Mouse (Mus musculus): ENCODE results near the gene Rabif. TPM values are rescaled to one million over a fixed set of nuclear protein-coding genes. Genes with fewer than 3 reads are reported as not detected.
"Not testable (repeated sequence)": the region's sequence is repeated elsewhere in the genome, so short reads cannot be mapped to it uniquely, and the experiment has no call there.

The Rabif gene
- total RNA-seq (2021), result 10 to 100 TPM; 25.2 to 26.1 TPM

GRCm38 (mm10) chr1:134494428-134495215 lies at the start of gene Rabif:
Gene Rabif (plus strand): TSS chr1:134494648.
- DNase-seq, result peak; percentile 99

GRCm38 (mm10) chr1:134445418-134445817 lies 49.0 kb upstream of the Rabif start:
- DNase-seq, result no peak

DNA sequence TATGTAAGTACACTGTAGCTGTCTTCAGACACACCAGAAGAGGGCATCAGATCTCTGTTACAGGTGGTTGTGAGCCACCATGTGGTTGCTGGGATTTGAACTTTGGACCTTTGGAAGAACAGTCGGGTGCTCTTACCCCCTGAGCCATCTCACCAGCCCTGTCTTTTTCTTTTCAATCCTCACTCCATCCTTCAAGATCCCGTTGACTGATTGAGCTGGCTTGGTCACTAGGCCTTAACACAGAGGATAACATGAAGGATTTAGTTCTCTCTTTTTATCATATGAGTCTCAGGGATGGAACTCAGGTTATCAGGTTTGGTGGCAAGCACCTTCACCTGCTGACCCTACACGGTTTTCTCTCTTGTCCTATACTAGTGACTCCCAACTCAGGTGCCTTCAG lies 45.9 kb upstream of the Rabif start:
- DNase-seq, result not testable (repeated sequence)

- no peak for DNase-seq
These were observed 44.2 kb upstream of the Rabif start for GRCm38 (mm10) chr1:134450201-134450600.

DNA sequence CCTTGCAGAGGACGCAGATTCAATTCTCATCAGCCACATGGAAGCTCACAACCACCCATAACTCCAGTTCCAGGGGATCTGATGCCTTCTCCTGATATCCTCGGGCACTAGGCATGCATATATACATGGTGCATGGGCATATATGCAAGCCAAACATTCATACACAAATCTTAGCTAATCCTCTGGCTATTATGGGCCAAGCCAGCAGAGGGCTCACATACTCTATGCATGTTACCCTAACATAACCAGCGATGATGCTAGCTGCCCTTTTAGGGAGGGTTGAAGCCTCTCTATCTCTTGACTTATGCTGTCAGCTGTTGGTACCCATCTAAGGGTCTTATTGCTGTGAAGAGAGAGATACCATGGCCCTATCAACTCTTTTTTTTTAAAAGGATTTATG lies 43.5 kb upstream of the Rabif start:
- DNase-seq, result peak in 1 of 2 experiments; percentile 11

- peak; percentile 93 to 95 for DNase-seq
These were observed 39.3 kb upstream of the Rabif start, which contains the start of gene Klhl12 for GRCm38 (mm10) chr1:134454904-134455824. Gene Klhl12 (plus strand): TSS chr1:134455531.

DNA sequence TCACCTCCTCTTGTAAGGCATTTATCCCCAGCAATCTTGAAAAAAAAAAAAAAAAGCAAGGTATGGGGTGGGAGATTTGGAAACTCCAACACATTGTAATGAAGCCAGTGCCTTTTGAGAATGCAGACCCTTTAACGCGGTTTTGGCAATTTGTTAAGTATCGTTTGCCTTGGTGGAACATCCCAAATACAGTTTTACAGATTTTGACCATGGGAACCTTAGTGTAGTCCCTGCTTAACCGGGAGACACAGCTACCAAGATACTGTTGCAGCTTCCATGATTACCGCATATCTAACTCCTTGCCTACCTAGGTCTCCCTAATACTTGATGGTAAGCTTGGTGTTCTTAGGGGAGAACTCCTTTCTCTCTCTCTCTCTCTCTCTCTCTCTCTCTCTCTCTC lies 38.4 kb upstream of the Rabif start:
- no peak for DNase-seq

DNA sequence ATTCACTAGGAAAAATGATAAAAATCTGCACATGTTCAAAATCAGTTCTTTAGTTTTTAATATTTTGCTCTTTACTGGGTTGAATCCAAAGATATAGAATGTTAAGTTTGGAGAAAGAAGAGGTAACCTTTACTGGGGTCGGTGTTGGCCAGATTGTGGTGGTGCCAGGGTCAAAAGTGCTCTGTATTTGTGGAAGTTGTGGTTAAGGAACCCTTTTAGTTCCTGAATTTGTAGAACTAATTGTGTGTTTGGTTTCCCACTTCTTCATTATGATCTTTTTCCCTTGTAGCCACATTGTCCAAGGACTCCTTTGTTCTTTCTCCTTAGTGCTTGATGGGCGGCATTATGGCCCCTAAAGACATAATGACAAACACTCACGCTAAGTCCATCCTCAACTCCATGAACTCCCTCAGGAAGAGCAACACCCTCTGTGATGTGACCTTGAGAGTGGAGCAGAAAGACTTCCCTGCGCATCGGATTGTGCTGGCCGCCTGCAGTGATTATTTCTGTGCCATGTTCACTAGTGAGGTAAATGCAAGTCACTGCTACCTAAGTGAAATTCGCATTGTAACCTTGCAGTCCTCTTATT lies 36.2 kb upstream of the Rabif start:
- DNase-seq, result no peak

DNA sequence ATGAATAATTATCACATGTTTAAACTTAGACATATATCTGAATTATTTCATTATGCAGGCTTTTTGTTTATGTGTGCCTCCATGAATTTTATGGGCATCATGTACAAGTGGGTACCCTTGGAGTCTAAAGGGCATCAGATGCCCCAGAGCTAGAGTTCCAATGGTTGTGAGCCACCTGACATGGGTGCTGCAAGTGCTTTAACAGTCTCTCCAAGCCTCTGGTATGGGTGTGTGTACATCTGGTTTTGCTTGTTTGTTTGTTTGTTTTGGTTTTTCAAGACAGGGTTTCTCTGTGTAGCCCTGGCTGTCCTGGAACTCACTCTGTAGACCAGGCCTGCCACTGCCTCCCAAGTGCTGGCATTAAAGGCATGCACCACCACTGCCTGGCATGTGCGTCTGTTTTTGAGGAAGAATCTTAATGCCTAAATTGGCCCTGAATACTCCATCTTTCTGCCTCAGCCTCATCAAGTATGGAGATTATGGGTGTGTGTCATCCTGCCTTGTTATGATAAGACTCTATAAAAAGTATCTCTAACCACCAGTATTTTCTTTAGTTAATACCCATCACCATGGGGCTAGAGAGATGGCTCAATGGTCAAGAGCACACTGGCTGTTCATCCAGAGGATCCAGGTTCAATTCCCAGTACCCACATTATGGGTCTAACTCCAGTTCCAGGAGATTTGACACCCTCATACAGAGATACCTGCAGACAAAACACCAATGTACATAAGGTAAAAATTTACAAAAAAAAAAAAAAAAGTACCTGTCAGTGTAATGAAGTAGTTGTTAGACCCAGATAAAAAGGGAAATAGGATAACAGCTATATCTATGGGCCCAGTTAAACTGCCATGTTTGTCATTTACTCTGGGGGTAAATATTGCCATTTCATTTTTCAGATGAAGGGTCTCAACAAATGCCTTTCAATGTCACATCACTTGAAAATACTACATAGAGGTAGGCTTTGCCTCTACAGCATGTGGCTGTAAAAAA lies 33.9 kb upstream of the Rabif start:
- no peak for DNase-seq

- DNase-seq, result no peak
These were observed 9.8 kb upstream of the Rabif start for GRCm38 (mm10) chr1:134484623-134485022.

- no peak for DNase-seq
These were observed 3.3 kb upstream of the Rabif start for GRCm38 (mm10) chr1:134490903-134491801.

DNA sequence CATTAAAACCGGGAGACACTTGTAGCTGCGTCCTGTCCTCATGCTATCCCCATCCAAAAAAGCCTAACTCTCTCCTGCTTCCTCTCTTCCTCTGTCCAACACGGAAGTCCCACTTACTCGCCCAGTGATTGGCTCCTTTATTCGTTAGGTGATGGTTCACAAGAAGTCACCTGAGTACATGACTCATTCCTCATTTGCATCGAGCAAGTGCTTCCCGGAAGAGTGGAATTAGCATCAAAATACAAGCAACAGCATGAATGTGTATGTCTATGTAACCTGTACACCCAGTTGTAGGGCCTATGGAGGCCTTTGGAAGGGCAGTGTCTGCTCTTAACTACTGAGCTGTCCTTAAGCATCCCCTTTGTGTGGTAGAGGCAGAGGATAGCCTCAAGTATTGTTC lies 2.2 kb upstream of the Rabif start:
- no peak for DNase-seq

DNA sequence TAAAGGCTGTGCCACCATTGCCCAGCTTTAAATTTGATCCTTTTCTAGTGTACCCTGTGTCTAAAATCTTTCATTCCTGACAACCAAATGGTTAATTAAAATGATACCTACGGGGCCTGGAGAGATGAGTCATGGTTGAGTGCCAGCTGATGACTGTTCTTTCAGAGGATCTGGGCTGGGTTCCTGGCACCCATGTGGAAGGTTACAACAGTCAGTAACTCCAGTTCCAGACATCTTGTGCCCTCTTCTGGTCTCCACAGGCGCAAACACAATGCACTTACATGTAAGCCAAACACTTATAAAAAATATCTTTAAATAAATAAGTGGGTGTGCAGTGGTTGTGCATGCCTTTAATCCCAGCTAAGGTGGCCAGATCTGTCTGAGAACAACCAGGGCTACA lies 952 bp upstream of the Rabif start:
- no peak for DNase-seq

DNA sequence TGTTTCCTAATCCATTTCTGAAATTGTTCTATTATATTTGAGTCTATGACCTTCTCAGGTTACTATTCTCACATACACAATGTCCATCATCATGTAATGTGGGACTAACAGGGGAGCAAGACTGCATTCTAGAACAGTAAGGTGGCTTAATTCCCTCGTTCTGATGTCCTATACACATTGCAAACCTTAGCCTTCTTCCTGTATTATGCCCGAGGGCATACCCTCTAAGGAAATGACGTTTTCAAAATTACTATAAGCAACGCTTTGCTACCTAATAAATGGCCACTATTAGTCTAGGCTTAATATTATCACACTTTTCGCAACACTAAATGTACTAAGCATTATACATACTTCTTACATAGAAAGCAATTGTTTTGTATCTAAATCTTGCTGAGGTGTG lies 492 bp upstream of the Rabif start:
- no peak for DNase-seq

DNA sequence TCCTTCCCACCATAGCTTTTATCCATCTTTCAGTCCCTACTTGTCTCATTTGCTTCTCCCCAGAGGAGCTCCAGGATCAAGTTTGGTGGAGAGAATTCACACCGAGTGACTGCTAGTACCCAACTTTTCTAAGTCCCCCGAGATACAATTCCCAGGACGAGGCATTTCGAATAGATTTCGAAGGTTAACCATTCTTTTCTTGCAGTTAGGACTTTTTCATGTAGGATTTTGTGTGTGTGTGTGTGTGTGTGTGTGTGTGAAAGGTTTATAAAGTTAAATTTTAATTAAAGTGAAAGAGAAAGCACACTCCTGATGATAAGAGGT lies 730 bp downstream of the Rabif start:
- no peak for DNase-seq

DNA sequence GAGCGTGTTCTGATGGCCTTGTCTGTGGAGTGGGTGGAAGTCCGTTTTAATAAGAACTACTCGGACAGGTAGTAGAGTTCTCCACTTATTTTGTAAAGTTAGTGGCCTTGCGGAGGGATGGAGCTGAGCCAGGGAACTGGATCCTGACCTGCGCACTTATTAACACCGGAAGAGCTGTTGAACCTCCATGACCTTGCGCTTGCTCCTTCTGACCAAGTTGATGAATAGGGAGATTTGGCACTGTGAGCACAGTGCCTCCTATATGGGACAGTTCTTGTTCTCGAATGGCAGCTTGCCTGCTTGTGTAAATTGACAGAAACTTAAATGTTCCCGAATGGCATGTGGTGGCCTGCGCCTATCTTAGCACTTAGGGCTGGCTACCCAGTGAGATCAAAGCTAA lies 1.5 kb downstream of the Rabif start:
- no peak for DNase-seq

GRCm38 (mm10) chr1:134500916-134501315 lies 6.5 kb downstream of the Rabif start:
- DNase-seq, result no peak

DNA sequence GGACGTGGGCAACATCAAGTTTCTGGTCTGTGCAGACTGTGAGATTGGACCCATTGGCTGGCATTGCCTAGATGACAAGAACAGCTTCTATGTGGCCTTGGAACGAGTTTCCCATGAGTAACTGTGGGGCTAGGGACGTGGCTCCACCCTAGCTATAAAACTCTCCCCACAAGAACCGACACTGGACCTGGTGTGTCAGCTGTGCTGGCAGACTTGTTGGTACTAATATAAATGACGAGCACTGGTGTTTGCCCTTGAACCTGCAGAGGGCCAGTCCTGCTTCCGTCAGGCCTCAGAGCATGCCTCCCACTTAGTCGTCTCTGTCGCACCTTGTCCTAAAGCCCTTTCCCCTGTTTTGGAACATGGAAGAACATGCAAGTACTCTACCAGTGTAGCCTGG lies 11.8 kb downstream of the Rabif start:
- DNase-seq, result no peak

DNA sequence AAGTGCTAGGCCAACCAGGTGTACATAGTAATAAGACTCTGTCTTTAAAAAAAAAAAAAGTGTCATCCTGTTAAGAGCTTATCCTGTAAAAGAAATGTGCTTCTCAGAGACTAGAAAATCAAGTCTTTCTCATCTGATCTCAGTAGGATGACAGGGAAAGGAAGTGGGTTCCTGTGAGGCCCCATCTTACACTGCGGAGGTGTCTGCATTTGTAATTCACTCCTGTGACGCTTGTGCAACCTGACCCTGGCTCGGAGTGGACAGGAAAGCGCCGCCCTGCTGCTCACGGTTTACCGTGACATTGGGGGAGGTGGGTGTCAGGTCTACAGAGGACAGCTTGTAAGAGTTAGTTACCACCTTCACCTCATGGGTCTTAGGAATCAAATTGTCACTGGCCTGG lies 15.6 kb downstream of the Rabif start:
- DNase-seq, result no peak

- no peak for DNase-seq
These were observed 17.7 kb downstream of the Rabif start for GRCm38 (mm10) chr1:134512183-134512582.

GRCm38 (mm10) chr1:134512584-134512983 lies 18.1 kb downstream of the Rabif start:
- DNase-seq, result no peak
